Mouse (Mus musculus) frontal cortex, adult (tissue): Measurements from ENCODE around the gene Suds3.

ENCODE experiments used
- ATAC-seq: cut with Nextera tagmentation; 2 replicates; pipeline ENCODE4 v1.9.2; 2017; ENCODE audit warnings: mild to moderate bottlenecking, moderate library complexity, mixed read lengths; ENCODE audit not compliant: low TSS enrichment

Gene Suds3

DNA sequence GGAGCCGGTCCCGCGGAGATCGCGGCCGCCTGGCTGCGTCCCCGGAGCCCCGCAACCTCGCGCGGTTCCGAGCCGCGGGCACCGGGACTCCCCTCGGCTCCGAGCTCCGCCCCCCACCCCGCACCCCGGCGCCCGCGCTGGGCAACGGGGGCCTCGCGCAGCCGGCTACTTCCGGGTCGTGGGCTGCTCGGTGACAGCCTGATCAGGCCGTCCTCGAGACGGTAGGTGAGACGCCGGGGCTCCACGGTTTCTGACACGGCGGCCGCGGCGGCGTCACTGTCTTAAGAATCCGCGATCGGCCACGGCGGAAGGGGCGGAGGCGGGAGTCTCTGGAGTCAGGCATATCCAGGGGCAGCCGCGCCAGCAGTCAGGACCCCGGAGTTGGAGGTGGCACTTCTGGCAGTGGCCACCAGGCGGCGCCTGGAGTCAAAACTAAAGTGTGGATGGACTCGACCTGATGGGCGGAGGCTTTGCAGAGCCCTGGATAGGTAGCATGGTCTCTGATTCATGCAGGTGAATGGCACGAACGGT, at the start of gene Suds3:
Gene Suds3, minus strand, starts transcription at position 278 of the 531 bp plus-strand sequence.
- peak; percentile 66 for ATAC-seq

GRCm38 (mm10) chr5:117164923-117165322, 49.0 kb upstream of the Suds3 start:
- no peak for ATAC-seq

DNA sequence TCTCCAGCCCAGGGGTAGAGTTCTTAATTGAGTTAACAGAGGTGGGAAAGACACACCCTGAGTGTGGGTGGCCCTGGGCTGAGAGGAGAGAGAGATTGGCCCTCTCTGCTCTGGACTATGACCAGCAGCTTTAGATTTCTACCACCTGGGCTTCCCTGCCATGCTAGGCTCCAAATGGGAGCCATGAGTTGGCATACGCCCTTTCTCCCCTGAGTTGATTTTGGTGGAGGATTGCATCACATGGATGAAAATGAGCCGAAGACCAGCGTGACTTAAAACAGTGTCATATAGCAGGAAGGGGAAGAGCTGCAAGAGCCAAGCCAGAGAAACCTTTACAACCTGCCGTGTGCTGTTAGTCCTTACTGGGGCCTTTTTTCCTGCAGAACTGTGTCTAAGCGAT, 48.6 kb upstream of the Suds3 start:
- ATAC-seq: no peak

DNA sequence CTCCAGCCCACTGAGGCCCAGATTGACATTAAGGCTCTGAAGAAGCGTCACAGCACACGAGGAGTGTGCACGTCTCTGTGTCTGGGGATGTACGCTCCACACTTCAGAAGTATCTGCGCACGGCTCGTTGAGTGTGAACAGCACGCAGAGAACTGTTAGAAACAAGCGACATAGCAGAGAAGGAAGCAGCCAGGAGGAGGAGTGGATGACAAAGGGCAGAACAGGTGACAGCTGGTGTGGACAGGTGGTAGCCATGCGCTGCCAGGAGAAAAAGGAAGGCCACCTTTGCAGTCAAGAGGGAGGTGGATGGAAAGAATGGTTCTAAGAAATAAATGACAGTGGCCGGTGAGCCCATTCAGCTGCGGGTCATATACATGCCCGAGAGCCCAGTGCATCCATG, 47.9 kb upstream of the Suds3 start:
- ATAC-seq: no peak

DNA sequence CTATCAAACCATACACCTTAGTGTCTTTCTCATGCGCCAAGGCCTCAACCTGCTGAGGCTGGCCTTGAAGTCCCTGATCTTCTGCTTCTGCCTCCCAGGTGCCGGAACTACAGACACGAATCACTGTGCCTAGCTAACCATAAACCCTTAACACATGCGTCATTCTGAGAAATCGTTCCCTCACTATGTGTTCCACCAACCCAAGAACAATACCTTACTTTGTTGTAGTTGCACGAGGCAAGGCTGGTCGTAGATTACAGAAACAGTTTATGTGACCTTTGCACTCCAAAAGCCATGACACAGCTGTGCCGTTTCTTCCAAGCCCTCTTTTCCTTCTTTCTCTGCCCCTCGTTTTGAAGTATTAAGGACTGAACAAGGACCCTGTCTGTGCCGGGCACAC, 44.6 kb upstream of the Suds3 start:
- no peak for ATAC-seq

DNA sequence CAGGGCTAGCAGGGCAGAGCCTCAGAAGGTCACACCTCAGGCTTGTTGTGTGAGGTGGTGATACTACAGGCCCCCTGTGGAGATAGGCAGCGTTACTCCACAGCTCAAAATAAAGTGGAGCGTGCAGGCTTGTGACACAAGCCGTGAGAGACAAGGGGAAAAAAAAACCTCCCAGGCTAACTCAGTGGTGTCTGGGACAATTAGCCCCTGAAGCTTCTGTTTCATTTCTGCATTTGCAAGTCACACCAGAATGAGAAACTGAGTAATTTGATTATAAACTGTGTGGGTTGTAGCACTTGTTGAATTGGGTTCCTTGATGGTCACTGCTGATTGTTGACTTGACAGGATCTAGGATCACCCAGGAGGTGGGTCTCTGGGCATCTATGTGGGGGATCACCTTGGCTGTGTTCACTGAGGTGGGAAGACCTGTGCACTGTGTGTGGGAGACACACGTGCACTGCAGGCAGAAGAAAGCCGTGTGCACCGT, 43.9 kb upstream of the Suds3 start:
- no peak for ATAC-seq

DNA sequence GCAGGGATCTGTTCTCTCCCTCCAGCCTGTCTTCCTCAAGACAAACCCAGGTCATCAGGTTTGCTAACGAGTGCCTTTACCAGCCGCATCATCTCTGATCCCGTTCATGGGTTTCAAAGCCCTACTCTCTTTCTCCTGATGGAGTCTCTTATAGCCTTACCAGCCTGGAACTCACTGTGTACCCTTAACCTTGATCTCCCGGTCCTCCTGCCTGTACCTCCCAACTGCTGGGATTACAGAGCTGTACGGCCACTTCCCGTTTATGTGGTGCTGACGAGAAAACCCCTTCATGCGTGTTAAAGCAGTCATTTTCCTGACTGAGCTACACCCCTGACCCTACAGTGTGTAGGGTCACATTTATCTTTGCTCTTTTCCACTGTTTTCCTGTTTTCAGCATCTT, 43.4 kb upstream of the Suds3 start:
- ATAC-seq: no peak

- ATAC-seq: no peak
These were observed 42.6 kb upstream of the Suds3 start for GRCm38 (mm10) chr5:117158335-117159018.

DNA sequence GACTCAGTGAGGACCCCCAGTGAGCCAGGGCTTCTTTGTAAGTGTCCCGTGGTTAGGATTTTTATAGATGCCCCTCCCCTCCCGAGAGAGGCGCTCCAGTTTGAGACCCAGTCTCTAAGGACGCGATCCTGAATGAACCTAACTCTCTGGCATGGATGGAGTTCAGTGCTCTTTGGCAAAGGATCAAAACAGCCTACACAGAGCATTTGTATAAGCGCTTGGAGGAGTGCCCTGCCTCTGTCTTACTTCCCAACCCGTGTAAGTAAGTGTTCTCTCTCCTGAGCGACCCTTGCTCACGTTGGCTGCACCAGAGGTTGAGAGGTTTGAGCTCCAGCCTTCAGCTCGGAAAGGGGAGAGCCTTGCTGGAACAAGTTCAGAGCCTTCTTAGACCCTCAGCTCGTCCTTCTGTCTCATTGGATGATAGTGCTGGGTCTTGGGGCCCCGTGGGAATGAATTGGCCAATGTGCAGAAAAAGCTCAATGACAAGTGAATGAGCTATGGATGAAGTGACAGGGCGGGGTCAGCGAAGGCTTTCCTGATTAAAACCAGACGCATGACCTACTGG, 37.7 kb upstream of the Suds3 start:
- no peak for ATAC-seq

DNA sequence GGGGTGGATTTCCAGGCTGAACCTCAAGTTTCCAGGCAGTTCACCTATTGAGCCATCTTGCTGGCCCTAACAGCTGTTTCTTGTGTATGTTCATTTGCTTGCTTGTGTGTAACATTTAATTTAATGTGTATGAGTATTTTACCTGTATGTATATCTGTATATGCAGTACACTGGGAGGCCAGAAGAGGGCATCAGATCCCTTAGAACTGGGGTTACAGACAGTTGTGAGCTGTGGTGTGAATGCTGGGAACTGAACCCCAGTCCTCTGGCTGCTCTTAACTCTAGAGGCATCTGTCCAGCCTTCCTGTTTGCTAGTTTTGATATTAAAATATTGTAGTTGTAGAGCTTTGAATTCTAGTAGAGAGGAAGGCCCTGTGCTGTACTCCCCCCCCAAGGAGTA, 37.0 kb upstream of the Suds3 start:
- ATAC-seq: no peak

DNA sequence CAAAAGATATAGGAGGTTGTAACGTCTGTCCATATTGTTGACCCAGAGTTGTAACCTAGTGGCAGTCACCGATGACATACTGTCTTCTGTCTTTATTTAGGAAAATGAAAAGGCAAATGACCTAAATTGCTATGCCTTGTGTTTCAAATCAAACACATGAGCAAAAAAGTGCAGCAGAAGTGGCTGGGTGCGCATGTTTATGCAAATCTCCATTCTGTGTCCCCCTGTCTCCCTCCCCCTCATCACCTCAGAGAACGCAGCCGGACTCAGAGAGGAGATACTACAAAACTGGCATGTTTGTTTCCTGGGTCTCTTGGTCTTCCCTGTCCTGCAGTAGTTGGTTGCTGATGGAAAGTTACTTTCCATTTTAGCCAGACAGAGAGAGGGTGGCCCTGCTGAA, 34.2 kb upstream of the Suds3 start:
- ATAC-seq: no peak

DNA sequence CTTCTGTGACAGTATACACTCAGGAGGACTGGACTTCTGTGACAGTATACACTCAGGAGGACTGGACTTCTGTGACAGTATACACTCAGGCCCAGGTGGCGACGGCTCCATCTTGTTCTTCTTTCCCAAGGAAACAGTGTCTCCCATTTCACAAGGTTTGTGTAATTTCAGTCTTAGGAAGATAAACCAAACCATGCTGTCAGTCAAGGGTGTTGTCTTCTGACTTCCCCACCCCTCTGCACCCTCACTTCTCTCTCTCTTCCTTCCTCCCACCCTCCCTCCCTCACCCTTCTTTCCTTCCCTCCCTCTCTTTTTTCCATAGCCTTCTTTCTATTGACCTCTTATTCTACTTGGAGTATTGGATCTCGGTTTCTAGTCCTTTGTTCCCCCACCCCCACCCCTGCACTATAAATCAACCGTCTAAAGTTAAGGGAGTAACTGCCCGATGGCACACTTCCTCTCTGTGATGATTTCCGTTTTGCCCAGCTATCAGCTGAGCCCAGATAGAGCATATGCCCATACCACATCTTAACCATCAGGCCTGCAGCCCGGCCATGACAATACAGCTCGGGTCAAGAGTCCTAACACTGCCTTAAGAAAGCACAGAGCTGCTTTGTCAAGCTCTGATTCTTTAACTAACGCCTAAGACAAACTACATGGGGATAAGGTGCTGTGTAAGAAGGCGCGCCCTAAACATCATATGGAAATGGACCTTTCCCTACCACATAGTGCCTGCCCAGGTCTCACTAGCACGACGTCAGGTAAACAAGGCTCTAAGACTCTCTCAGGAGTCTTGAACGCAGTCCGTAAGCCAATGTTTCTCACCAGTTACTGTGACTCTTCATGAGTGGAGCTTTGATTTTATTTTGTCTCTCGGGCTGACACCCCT, 33.4 kb upstream of the Suds3 start:
- no peak for ATAC-seq

- peak; percentile 96 for ATAC-seq
These were observed 31.5 kb upstream of the Suds3 start for GRCm38 (mm10) chr5:117147187-117148095.

GRCm38 (mm10) chr5:117146165-117146564, 30.3 kb upstream of the Suds3 start:
- ATAC-seq: no peak

GRCm38 (mm10) chr5:117143721-117144135, 27.8 kb upstream of the Suds3 start:
- ATAC-seq: peak; percentile 69; the same call in 1 of the 2 replicates

DNA sequence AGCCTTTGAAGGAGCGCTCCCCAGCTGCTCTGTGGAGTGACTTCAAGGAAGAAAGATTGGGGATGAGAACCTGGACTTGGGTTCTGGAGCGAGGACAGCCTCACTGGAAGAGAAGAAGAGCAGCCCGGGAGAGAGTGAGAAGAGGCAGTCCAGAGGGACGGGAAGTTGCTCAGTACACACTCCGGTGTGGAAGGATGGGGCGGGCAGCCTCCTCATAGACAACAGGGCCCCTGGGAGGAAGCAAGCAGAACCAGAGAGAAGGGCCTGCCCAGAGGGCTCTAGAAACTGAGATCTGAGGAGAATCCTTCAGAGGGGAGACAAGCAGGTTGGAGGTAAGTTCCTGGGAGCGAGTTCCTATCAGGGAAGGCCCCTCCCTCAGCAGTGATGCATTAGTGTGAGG, 24.5 kb upstream of the Suds3 start:
- ATAC-seq: no peak

DNA sequence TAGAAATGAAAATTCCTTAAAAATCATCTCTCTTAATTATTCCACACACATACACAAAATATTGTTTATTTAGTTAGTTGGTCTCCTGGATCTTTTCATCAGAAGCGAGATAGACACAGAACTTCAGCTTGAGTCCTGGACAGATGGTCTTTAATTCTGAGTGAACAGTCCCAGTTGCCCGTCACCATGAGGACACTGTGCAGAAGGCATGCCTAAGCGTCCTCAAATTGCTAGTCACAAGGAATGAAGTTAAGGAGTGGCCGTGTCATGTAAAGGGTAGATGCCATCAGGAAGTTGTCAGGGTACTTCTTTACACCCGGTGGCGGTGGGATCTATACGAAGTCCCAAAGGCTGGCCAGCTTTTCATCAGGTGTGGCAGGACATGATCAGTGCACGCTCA, 23.9 kb upstream of the Suds3 start:
- ATAC-seq: no peak

GRCm38 (mm10) chr5:117138295-117138988, 22.5 kb upstream of the Suds3 start:
- no peak for ATAC-seq

GRCm38 (mm10) chr5:117137594-117137993, 21.7 kb upstream of the Suds3 start:
- no peak for ATAC-seq

DNA sequence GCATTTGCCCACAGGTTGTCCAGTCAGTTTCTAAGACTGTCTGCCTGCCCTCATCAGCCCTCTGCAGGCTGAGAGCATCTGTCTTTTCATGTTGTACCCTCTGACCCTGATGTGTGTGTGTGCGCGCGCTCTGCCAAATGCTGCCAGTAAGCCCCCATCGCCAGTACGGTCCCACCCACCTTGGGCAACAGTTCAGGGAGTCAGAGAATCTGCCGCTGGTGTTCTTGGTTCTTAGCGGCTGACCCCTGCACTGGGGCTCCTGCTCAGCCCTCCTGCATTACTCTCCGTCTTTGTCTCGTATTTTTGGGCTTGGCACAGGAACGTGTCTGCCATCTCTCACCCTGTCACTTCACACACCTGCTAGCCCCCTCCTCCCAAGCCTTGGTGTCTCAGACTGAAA, 21.1 kb upstream of the Suds3 start:
- no peak for ATAC-seq

GRCm38 (mm10) chr5:117136570-117136969, 20.7 kb upstream of the Suds3 start:
- no peak for ATAC-seq
